Mouse (Mus musculus): ENCODE data around the gene Tra2a.

Tra2a gene

DNA sequence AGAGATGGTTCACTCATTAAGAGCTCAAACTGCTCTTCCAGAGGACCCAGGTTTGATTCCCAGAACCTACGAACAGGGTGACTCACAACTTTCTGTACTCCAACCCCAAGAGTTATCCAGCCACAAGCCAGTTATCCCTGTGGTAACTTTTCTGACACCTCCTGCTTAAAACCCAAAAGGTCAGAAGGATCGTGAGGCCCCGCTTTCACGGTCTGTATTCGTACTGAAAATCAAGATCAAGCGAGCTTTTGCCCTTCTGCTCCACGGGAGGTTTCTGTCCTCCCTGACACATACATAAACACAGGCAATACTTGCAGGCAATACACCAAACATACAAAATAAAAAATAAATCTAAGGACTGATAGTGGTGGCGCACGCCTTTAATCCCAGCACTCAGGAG lies 27.5 kb downstream of the Tra2a start:
- peak; percentile 100 for DNase-seq (ENCODE audit: low read depth in 2 of 2, low spot score in 2 of 2)

DNA sequence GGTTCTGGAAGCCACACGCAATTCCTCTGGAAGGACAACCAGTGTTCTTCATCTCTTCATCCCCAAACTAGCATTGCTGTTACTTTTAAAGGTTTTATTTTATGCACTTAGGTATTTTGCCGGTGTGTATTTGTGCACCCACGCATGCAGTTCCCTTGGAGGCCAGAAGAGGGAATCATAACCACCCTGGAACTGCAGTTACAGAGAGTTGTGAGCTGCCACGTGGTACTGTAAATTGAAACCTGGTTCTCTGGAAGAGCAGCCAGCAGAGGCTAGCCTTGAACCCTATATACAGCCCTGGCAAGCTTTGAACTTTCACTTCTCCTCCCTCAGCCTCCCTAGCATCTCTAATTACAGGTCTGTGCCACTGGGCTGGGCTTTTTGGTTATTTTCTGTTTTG lies 30.5 kb downstream of the Tra2a start:
- peak in 1 of 2 experiments; percentile 32 for DNase-seq (ENCODE audit: low read depth in 2 of 2, low spot score in 2 of 2)

DNA sequence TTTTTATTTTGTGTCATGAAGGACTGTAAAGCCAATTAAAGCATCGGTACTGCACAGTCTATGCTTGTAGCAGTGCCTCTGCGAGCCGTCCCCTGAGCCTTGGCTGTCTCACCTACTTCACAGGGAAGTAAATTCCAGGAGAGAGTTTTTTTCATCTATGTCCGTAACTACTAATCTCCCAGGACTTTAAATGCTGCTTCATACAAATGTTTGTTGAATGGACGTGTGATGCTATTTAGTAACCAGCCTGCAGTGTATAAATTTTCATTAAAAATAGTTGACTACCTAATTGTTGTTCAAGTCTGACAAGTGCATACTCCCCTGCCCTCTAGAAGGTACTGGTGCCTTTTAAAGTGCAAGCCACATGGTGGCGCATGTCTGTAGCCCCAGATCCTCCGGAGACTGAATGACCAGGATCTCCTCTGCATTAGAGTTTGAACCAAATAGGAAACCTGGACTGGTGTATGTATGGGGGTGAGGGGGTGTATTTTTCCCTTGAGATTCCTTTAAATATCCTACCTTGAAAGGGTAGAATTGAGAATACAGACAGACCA lies 35.6 kb downstream of the Tra2a start:
- no peak for DNase-seq (ENCODE audit: low read depth in 2 of 2, low spot score in 2 of 2)

DNA sequence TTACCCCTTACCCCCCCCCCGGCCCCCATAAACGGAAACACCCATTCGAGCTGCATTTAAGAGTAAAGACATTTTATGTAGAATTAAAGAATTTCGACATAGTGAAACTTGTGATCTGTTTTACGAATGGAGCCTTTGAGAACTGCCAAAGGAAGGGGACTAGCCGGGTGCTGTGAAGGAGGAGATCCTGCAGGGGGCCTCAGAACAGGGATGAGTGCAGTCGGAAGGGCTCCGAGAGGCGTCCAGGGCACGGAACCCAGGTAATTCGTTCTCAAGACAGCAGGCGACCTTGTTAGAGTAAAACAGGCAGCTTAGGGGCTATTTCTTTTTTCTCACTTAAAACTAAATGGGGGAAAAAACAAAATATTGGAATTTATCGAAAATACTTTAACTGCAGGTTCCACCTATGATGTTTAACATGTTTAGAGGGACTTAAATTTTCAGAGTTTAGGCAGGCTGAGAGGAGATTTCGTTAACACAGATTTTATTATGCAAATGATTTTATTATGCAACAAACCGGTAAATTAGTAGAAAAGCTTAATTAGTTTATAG lies 36.6 kb downstream of the Tra2a start:
- peak in 1 of 2 experiments; percentile 51 for DNase-seq (ENCODE audit: low read depth in 2 of 2, low spot score in 2 of 2)

DNA sequence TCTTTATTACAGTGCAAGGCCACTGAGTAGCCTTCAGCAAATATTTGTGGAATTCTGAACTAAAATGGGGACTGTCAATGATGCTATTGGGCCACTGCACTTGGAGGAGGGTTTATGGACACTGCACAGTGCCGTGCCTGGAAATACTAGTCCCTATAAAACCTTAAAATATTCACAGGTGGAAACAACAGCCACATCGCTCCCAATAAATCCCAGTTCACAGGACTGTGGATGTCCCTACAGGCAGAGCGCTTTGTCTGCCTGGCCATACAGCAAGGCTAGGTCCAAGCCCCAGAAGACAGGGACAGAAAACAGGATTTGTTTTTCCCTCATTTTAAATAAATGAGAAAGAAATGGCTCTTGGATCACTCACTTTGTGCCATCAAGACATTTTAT lies 38.1 kb downstream of the Tra2a start:
- DNase-seq (ENCODE audit: low read depth in 2 of 2, low spot score in 2 of 2): no peak

DNA sequence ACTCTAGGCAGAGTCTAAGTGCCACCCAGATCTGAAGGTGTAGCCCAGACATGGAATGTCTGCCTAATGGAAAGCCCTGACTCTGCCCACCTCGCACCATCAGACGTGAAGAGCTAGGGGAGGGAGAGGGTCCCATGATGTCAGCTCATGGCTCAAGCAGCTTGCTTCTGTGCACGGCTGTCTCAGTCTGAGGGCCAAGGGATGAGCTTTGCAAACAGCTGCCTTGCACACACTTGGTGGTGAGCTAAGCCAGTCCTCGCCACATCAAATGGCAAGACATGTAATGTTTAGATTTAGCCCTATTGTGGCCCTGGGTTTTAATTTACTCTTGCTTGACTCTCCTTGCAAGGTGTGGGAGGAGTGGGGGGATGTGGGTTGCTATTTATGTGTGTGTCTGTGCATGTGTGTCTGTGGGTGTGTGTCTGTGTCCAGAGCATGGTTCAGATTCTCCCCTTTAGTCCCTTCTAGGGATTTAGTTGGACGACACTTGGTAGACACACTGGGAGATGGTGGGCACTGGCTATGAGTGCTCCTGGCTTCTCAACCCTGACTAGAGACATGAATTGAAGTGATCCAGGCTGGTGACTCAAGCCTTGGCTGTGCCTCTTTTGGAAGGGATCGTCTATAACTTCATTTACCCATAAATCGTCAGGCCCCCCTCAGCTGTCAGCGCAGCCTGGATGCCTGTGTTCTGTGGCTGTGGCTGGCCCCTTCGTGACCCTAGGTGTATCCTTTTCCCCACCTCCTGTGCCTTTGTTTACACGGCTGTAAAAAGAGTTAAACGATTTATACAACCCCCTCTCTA lies 38.7 kb downstream of the Tra2a start:
- DNase-seq (ENCODE audit: low read depth in 2 of 2, low spot score in 2 of 2): no peak

DNA sequence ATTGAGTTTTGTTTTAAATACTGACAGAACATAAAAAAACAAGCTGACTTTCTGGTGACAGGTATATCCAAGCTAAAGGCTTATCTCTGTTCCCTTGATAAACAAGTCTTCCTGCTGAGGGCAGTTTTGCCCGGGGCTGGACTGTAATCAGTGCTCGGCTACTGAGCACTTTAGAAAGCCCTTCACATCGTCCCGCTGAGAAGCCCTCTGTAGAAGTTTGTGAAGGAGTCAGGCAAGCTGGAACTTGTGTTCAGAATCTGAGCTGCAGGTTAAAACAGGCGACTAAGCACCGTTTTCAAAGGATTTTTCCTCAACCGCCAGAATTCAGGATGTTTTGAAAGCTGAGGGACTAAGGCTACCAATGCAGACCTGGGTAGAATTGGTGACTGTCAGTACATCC lies 41.9 kb downstream of the Tra2a start:
- no peak for DNase-seq (ENCODE audit: low read depth in 2 of 2, low spot score in 2 of 2)

DNA sequence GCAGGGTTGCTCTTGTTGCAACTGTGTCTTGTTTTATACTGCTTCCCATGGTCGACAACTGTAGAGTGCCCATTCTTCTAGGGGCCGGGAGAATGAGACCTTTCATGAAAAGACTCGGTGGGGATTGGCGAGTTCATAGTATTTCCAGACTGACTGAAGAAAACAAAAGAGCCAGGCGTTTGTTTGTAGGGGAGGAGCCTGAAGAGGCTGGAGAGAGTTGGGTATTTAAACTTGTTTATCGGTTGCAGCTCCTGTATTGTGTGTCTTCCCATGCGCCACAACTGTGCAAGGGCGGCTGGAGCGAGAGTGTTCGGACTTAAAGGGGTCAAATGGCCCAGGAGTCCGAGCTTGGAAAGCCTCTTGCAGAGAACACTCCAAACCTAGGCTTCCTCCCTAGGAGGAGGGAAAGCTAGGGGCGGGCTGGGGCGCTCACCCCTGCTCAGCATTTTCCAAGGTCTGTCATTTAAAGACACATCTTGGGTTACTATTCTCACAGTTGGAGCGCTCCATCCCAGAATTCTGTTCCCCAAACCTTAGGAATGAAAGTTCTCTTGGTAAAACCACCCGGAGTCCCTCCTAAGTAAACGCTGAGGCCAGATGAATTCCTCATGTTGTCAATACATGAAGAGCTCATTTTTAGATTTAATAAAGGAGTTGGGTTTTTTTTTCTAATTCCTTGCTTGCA lies 43.8 kb downstream of the Tra2a start:
- no peak for DNase-seq (ENCODE audit: low read depth in 2 of 2, low spot score in 2 of 2)

DNA sequence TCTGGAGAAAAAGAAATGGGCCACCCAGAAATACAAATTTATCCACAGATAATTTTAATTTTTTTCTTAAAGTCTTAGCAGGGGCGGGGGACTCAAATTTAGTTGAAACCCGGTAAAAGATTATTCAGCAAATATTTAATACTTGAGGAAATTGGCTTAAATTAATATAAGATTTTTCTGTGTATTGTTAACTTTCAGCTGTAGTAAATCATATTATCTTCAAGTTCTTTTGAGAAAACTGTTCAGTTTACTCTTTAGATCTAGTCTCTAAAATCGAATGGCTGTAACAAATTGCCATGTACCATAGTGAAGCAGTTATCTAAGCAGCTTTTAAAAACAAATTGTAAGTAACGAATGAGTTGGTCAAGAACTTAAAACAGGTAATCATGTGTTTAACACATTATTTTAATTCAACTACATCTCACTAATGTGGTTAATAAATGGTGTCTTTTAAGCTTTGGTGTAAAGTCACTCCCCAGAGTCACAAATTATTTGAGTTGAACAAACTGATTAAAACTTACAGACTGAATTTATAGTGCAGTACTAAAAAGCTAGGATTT lies 44.8 kb downstream of the Tra2a start:
- no peak for DNase-seq (ENCODE audit: low read depth in 2 of 2, low spot score in 2 of 2)

DNA sequence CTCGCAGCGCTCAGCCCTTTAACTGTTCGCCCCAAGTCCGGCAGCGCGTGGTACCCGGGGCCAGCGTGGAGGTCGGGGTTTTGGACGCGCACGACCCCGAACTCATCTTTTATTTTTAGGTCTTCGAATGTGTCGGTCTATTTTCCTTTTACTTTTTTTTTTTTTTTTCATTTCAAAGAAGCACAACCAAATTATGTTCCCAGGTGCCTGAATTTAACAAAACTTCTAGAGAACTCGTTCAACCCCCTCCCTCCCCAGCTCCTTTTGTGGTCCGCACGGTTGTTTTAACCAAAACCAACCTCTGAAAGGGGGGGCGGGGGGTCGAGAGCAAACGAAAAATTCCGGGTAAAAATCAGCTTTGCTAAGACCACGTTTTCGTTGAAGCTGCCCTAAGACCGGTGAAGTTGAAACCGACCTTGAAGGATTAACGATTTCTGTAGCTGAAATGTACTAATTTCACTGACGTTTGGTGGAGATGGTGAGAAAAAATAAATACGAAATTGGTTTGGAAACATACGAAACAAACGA lies 45.5 kb downstream of the Tra2a start:
- no peak for DNase-seq (ENCODE audit: low read depth in 2 of 2, low spot score in 2 of 2)

DNA sequence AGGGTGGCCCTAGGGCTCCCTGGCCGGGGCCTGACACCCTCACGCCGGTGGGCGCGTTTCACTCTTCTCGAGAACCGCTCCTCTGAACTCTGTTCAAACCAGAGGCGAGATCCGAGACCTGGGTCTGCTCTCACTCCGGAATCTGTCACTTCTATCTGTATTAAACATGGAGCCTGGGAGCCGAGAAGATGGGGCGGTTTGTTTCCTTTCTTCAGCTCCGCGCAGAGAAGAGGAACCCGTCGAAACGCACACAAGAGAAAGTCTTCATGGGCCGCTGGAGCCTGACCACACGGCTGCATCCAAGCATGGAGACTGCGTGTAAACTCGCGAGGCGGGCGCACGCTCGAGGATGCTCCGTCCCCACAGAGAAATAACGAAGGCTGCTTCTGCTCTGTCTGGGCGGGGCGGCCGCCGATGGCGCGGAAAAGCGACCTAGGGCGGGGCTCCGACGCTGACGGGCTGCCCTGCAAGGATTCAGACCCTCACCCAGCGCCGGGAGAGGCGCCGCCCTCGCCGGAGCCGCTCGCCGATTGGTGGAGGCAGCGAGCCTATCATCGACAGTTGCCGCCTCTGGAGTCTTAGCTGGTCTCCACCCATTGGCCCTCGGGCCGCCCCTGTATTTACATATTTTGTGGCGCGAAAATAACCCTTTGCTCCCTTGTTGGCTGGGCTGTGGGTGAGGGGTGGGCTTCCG lies 46.1 kb downstream of the Tra2a start:
- peak in 1 of 2 experiments; percentile 24 for DNase-seq (ENCODE audit: low read depth in 2 of 2, low spot score in 2 of 2)

DNA sequence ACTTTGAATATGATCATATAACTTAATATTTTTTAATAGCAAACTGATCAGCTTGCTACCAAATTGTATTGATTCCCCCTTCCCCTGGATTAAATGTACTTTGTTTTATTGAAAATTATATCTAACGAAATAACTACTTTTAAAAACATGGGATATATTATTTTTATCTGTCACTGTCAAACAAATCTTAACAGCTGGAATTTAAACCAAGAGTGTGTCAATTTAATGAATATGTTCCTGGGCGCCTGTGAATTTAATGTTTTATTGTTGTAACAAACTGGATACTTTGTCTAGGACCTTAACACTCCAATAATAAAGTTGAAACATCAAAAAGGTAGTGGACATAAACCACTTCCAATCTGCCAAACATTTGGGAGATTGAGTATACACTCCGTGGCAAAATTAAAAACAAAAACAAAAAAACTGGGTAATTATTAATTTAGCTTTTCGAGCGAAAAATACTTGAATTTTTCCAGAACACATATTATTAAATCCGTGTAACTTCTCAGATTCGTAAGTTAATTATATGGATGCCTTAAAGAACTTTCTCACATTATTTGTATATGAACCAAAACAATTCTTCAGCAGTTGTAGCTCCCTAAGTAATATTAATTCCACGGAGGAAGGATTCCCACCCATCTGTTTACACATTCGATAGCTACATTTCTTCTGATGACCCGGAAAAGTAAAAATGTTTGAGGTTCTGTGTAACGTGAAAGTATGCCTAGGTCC lies 46.9 kb downstream of the Tra2a start:
- no peak for DNase-seq (ENCODE audit: low read depth in 2 of 2, low spot score in 2 of 2)

DNA sequence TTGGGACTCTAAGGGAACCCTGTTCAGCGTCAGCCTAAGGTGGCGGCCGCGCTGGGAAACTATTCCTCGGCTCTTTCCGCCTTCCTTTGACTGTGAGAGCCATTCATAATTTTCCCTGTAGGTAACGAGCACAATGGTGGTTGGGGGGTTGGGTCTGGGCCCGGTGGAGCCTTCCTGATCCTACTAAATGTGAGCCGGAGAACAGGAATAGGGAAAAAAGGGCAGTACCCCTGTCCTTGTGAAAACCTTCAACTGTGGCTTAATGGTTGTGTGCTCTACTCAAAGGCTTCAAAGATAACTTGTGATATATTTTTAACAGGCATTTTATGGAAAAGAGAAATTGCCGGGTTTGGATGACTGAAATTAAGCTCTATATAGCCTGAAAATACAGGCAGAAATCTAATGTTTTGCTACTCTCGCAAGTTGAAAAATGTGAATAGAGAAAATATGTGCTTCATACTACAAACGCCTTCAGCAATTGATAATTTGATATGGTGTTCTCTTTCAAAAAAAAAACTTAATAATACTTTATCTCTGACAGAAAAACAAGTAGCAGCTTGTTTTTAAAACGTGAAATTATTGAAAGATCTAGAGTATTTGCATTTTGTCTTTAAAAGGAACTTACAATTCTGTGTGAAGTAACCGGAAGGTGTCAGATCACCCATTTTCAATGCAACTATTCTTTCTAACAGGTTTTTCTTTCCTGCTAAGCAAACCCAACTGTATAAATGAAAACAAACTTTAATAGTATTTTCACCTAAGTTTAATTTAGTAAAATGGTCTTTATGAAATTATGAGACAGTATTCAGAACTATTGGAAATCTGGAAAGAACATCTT lies 47.9 kb downstream of the Tra2a start:
- DNase-seq (ENCODE audit: low read depth in 2 of 2, low spot score in 2 of 2): no peak

DNA sequence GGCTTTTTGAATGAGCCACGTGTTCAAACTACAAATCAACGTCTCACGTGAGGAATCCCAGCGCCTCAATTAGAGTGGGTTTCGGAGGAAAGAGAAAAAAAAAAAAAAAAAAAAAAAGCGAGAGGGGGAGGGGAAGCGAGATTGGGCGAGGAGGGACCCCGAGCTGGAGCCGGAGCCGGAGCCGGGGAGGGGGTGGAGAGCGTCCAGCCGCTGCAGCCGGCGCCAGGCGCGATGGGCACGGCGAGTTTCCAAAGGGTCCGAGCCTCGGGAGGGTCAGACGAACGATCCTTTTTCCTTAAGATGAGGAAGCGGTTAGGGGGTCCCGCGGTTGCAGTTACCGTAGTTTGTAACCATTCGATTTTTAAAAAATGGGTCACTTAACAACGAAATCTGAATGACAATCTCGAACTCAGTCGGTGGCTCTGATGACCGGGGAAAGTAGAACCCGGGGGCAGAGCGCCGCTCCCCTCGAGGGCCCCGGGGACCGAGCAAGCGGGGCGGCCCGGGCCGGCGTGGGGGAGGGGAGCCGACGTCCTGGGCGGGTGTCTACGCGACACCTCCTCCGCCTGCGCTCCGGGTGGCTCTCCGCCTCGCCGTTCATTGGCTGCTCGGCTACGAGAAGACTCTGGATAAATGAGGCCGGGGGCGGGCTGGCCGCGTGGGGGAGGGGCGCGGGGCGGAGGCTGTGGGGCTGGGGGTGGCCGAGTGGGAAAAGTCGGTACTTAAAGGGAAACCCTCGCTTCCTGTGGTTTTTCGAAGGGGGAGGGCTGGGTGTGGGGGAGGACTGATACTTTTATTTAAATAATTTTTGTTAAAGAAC lies 48.7 kb downstream of the Tra2a start, which contains the start of gene Igf2bp3:
Gene Igf2bp3, minus strand, starts transcription at position 30 of the 820 bp plus-strand sequence.
- DNase-seq (ENCODE audit: low read depth in 2 of 2, low spot score in 2 of 2): no peak

DNA sequence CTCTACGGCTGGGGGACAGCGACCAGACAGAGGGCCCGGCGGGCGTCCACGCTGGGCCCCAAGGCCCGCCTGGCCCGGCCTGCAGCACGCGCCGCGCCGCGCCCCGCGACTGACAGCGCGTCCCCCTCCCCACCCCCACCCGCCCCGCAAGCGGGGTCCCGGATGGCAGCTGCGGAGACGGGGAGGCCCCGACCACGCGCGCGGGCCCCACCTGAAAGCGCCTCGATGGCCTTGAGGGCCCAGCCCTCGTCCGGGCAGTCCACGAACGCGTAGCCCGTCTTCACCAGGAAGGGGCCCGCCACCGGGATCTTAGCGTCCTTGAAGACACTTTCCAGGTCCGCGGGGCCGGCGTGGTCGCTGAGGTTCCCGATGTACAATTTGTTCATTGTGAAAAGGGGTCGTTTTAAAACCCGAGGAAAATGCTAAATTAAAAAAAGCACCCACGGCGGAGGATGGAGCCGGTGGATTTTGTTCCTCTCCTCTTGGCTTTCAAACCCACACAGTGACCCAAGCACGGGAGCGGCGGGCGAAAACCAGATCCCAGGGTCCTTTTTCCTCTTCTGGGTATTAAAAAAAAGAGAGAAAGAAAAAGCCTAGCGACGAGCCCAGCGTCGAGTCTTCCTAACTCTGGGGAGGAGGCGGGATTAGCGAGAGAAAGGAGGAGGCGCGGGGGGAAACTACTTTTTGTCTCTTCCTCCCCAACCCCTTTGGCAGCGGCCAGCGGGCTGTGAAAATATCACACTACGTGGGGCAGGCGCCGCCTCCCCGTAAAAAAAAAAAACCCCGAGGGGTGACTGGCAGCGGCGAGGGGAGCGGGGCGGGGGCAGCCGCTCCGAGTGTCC lies 49.5 kb downstream of the Tra2a start:
- DNase-seq (ENCODE audit: low read depth in 2 of 2, low spot score in 2 of 2): no peak

DNA sequence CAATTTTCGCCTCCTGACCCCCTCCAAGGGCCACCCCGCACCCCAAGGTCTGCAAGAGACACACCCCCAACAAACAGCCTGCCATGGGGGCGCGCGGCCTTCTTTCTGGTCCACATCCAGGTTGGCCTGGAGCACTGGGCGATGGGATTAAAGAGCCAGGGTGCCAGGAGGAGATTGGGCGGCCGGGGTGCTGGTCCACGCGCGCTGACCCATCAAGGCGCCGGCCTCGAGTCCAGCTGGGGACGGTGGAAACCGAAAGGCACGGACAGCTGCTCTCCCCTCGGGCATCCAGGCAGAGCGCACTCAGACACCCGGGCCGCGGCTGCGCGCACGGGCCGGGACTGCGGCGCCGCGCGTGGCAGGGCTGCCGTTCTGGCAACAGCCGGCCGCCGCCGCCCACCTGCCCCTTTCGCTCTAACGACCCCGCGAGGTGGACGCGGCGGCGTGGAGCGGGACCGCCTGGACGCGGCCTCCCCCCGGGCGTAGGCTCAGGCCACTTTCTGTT lies 50.2 kb downstream of the Tra2a start:
- DNase-seq (ENCODE audit: low read depth in 2 of 2, low spot score in 2 of 2): no peak

DNA sequence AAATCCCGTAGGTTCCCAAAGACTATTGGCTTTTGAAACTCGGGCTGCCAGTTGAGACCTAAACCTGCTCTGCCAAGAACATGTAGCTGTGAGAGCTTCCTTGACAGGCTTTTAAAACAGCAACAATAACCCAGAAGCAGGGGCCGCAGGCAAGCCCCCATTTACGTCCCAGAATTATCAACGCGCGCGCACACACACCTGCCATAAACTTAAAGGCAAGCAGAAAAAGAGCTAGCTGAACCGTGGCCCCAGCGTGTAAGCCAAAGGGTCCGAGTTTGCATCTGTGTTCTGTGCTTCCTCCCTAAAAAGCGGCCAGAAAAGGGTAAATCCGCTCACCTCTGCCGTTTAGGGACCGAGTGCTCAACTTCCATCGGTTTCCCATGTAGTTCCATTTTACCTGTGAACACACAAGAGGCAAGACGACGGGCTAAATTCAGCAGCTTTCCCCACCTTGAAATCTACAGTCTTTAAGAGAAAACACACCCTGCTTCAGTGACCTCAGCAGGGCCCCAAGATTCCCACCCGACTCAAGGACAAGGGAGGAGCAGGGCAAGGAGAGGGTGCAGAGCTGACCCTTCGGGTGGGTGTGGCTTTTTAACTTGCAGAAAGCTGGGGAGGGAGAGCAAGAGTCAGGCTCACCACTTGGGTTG lies 50.8 kb downstream of the Tra2a start:
- DNase-seq (ENCODE audit: low read depth in 2 of 2, low spot score in 2 of 2): no peak

Data from CD8-positive naive resting alpha-beta T cell, adult 2 months (primary cell).